Mouse (Mus musculus) Patski (cell line): Measurements from ENCODE around the gene Olfr1157. TPM values are rescaled to one million over a fixed set of nuclear protein-coding genes. Genes with fewer than 3 reads are reported as not detected.

Source experiments
- ATAC-seq: fragments of 100-300 bp; one replicate; pipeline ENCODE4 v1.8.0; 2021
- CTCF ChIA-PET: fragments of 350-600 bp; sonication (Branson Sonifier 250); formaldehyde crosslinking; loops from one replicate; lab custom pipeline; 2022; ENCODE audit warnings: inconsistent platforms; lab: Charles Lee
- POLR2A ChIA-PET: fragments of 350-600 bp; sonication (Branson Sonifier 250); formaldehyde crosslinking; loops from one replicate; lab custom pipeline; 2022; ENCODE audit warnings: antibody characterized with exemption, inconsistent platforms; lab: Charles Lee
- DNase-seq: peaks from one replicate; pipeline ENCODE4 v3.0.0-alpha.2; 2011; ENCODE audit warnings: low read depth, low spot score
- H3K27me3 ChIP-seq: fragments of 371-371 bp; one replicate; pipeline ENCODE4 v1.5.1; 2021
- CTCF ChIP-seq: fragments of 100-300 bp; IDR thresholded peaks from one replicate; pipeline ENCODE4 v1.5.1; 2021
- in situ Hi-C: fragments of 300-500 bp; cut with MboI; formaldehyde crosslinking; loops from 3 replicates; pipeline ENCODE4 v1.11.1; 2018; ENCODE audit warnings: low pct_unique_long_range_greater_than_20kb, mixed read lengths
- polyA plus RNA-seq: library from polyadenylated mRNA; unstranded; gene quantifications from one replicate; pipeline ENCODE4 v1.2.3, GENCODE M21; 2021

Gene Olfr1157
- not detected for polyA plus RNA-seq

DNA sequence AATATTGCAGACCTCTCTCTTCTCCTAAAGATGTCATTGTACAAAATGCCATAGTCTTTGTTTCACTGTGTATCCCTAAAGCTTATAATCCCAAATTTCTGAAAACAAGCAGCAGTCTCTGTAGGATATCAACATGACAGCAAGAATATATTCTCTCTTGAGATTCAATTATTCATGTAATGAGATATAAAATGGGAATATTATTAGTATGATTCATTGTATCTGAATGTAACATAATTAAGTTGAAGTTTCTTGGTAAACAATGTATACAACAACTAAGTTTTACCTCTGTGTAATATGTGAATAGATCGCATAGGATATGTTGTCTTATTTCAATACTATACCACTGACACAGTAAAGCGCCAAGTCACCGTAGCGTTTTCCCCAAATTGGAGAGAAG lies at the start of gene Olfr1157:
Gene Olfr1157, minus strand, starts transcription at position 101 of the 400 bp plus-strand sequence.
- TF ChIP-seq CTCF, result no peak
- POLR2A ChIA-PET, result no interaction called here
- no peaks in the 10 kb centered on the region for H3K27me3 ChIP-seq
- CTCF ChIA-PET, result no interaction called here
- in situ Hi-C loops, result no loop called here
- ATAC-seq, result no peak
- no peak for DNase-seq

DNA sequence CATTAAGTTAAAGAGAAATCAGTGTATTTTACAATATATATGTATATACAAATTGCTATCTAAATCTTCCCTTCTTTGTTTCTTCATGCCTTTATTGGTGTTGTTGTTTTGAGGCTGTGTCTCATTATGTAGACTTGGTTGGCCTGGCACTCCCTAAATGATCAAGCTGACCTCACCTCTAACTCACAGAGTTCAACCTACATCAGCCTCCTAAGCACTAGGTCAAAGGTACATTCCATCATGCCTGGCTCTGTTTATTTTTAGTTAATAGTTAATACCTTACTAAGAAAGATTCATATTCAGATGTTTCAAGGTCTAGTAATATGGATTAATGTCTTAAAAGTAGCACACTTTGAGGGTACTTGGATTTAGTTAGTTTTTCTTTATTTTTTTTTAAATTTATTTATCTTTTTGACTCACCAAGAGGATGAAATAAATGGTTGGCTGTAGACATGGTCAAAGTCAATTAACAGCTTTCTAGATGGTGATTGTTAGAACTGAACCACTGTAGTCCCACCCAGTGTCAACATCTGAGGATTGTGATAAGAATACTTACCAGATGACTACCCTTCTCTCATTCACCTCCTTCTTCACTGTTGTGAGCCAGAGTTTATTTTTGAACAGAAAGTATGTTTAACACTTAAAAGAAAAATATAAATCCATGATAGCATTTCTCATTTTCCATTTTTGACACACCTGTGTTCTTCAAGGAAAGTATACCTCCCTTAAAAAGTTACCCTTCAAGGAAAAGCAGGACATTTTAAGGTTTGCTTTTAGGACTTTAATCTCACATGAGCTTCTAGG lies 39.6 kb upstream of the Olfr1157 start, which contains the start of gene Olfr1160:
Gene Olfr1160, minus strand, starts transcription at position 754 of the 804 bp plus-strand sequence.
- DNase-seq, result no peak
- no peaks in the 10 kb centered on the region for H3K27me3 ChIP-seq
- ChIA-PET CTCF (no interaction called here), POLR2A (no interaction called here)
- no peak for TF ChIP-seq CTCF
- in situ Hi-C loops, result no loop called here
- no peak for ATAC-seq

- TF ChIP-seq CTCF, result no peak
- ChIA-PET CTCF (no interaction called here), POLR2A (no interaction called here)
- in situ Hi-C loops, result no loop called here
- ATAC-seq (no peak), DNase-seq (no peak)
- no peaks in the 10 kb centered on the region for H3K27me3 ChIP-seq
These were observed 21.7 kb upstream of the Olfr1157 start, which contains the start of gene Olfr1158 for GRCm38 (mm10) chr2:87989813-87990212. Gene Olfr1158, plus strand, starts transcription at chr2:87990113.

DNA sequence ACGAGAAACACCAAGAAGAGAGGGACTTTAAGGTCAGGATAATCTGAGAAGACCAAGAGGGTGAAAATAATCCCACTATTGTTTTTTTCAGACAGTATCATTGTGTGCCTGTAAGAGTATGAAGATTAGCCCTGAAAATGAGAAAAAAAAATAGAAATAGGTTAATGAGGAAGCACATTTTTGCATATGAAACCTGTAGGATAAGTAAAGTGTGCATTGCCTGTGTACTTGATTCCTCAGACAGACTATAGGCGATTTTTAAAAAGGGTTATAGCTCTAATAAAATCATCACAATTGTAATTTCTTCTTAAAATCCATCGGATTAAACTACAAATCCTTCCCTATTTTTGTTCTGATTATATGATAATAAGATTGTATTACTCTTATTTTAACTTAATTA lies 6.5 kb upstream of the Olfr1157 start, which contains the start of gene Olfr74:
Gene Olfr74, minus strand, starts transcription at position 101 of the 400 bp plus-strand sequence.
- ChIA-PET POLR2A (interaction anchor here (0.6 kb wide), 1 partner anchor 10 kb away, joined by 3 read pairs; no protein-coding TSS in a partner anchor), CTCF (no interaction called here)
- DNase-seq, result no peak
- H3K27me3 ChIP-seq, result no peaks in the 10 kb centered on the region
- TF ChIP-seq CTCF, result no peak
- no peak for ATAC-seq
- in situ Hi-C loops, result no loop called here

GRCm38 (mm10) chr2:87953000-87953399 lies 15.1 kb downstream of the Olfr1157 start, which contains the start of gene Olfr1156:
Gene Olfr1156, minus strand, starts transcription at chr2:87953100.
- DNase-seq (no peak), ATAC-seq (no peak)
- ChIA-PET POLR2A (no interaction called here), CTCF (no interaction called here)
- H3K27me3 ChIP-seq, result no peaks in the 10 kb centered on the region
- in situ Hi-C loops, result no loop called here
- TF ChIP-seq CTCF, result no peak

DNA sequence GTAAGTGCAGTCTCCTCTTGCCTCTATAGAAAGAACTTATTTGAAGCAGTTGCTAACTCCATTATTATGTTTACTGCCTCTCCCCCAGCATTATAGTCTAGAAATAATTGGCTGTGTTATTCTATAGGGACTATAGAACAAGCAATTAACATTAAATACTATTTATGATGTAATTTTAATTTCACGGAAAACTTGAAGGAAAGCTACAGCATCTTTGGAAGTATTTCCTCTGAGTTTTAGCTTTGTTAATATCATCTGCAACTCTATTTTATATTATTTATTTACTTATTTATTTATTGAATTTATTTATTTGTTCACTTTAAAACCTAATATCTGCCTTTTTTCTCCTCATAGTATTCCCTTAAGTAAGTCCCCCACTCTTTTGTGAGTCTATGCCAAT lies 23.1 kb downstream of the Olfr1157 start, which contains the start of gene Olfr1155:
Gene Olfr1155, minus strand, starts transcription at position 101 of the 400 bp plus-strand sequence.
- POLR2A ChIA-PET, result no interaction called here
- no peak for TF ChIP-seq CTCF
- DNase-seq, result no peak
- CTCF ChIA-PET, result no interaction called here
- ATAC-seq, result no peak
- no peaks in the 10 kb centered on the region for H3K27me3 ChIP-seq
- in situ Hi-C loops, result no loop called here

Other genes with a start within 250 kb of the Olfr1157 start
- not detected for gene Olfr1138, start 228.3 kb downstream of the Olfr1157 start, polyA plus RNA-seq
- gene Olfr1140, start 224.5 kb downstream of the Olfr1157 start, polyA plus RNA-seq, result not detected
- gene Olfr1141, start 214.3 kb downstream of the Olfr1157 start, polyA plus RNA-seq, result not detected
- gene Olfr152, start 188.8 kb downstream of the Olfr1157 start, polyA plus RNA-seq, result not detected
- gene Olfr1143, start 167.7 kb downstream of the Olfr1157 start, polyA plus RNA-seq, result not detected
- gene Olfr1145, start 158.5 kb downstream of the Olfr1157 start, polyA plus RNA-seq, result not detected
- not detected for gene Olfr1148, start 137.8 kb downstream of the Olfr1157 start, polyA plus RNA-seq
- not detected for gene Olfr1150-ps1, start 124.3 kb downstream of the Olfr1157 start, polyA plus RNA-seq
- gene Olfr1151, start 112.4 kb downstream of the Olfr1157 start, polyA plus RNA-seq, result not detected
- gene Olfr1152, start 101.8 kb downstream of the Olfr1157 start, polyA plus RNA-seq, result 0.01 TPM
- gene Olfr1153, start 73.3 kb downstream of the Olfr1157 start, polyA plus RNA-seq, result not detected
- gene Olfr1154, start 63.1 kb downstream of the Olfr1157 start, polyA plus RNA-seq, result not detected
- gene Olfr1155, start 23.2 kb downstream of the Olfr1157 start, polyA plus RNA-seq, result not detected
- gene Olfr1156, start 15.2 kb downstream of the Olfr1157 start, polyA plus RNA-seq, result 0.01 TPM
- not detected for gene Olfr74, start 6.4 kb upstream of the Olfr1157 start, polyA plus RNA-seq
- not detected for gene Olfr1158, start 21.8 kb upstream of the Olfr1157 start, polyA plus RNA-seq
- gene Olfr1160, start 40.0 kb upstream of the Olfr1157 start, polyA plus RNA-seq, result not detected
- not detected for gene Olfr1161, start 54.5 kb upstream of the Olfr1157 start, polyA plus RNA-seq
- gene Olfr73, start 69.4 kb upstream of the Olfr1157 start, polyA plus RNA-seq, result not detected
- not detected for gene Olfr1162, start 82.8 kb upstream of the Olfr1157 start, polyA plus RNA-seq
- gene Olfr1163, start 103.5 kb upstream of the Olfr1157 start, polyA plus RNA-seq, result not detected
- not detected for gene Olfr1164, start 125.7 kb upstream of the Olfr1157 start, polyA plus RNA-seq
- gene Olfr1166, start 160.0 kb upstream of the Olfr1157 start, polyA plus RNA-seq, result not detected
- gene Olfr1167, start 186.9 kb upstream of the Olfr1157 start, polyA plus RNA-seq, result not detected
- not detected for gene Olfr1168, start 213.6 kb upstream of the Olfr1157 start, polyA plus RNA-seq